Mouse (Mus musculus) olfactory bulb, adult 2 months (tissue): ENCODE results near the gene Chd1. TPM values are rescaled to one million over a fixed set of nuclear protein-coding genes. Genes with fewer than 3 reads are reported as not detected.
A peak's percentile ranks its signal among the peaks of the same experiment; 100 is the strongest.

ENCODE experiments used
- H3K27ac ChIP-seq: fragments of 200-500 bp; 2 replicates; pipeline ENCODE4 v1.5.1; 2012; ENCODE audit warnings: low read depth, low read length; ENCODE audit not compliant: insufficient read depth
- H3K4me1 ChIP-seq: fragments of 200-500 bp; 2 replicates; pipeline ENCODE4 v1.6.1; 2012; ENCODE audit warnings: low read length; ENCODE audit not compliant: control insufficient read depth, insufficient read depth
- H3K4me3 ChIP-seq: fragments of 200-500 bp; 2 replicates; pipeline ENCODE4 v1.5.1; 2012; ENCODE audit warnings: mild to moderate bottlenecking, low read depth, low read length, moderate library complexity; ENCODE audit not compliant: insufficient read depth
- CTCF ChIP-seq: fragments of 200-500 bp; IDR thresholded peaks from 2 replicates; pipeline ENCODE4 v1.5.1; 2012; ENCODE audit warnings: low read depth, mild to moderate bottlenecking, low read length, moderate library complexity; ENCODE audit not compliant: insufficient read depth
- POLR2A ChIP-seq: fragments of 200-500 bp; IDR thresholded peaks from 2 replicates; pipeline ENCODE4 v1.6.1; 2012; ENCODE audit warnings: mild to moderate bottlenecking, low read depth, low read length, moderate library complexity; ENCODE audit not compliant: insufficient read depth
- WGBS: fragments of 180-500 bp; shearing (Covaris S2); methylation state at CpG from one replicate; pipeline ENCODE4 v1.1.7; 2018; 5-methylcytosine and 5-hydroxymethylcytosine counted together
- polyA plus RNA-seq: library from polyadenylated mRNA; stranded (reverse); fragments of >200 nt; gene quantifications from 2 replicates; pipeline ENCODE4 v1.2.4, GENCODE M21; 2012; ENCODE audit warnings: low replicate concordance; ENCODE audit not compliant: missing spikeins, insufficient read depth, insufficient read length

The Chd1 gene
- polyA plus RNA-seq, 1 experiment, result 235 TPM

- TF ChIP-seq POLR2A (no peak), CTCF (no peak)
- no peaks in the 10 kb centered on the region for H3K4me1 ChIP-seq
- H3K27ac ChIP-seq, result no peak overlapping the region
- 76% methylated on average over 2 of the region's 2 CpGs for WGBS
- no peak overlapping the region for H3K4me3 ChIP-seq
These were observed 9.2 kb upstream of the Chd1 start for GRCm38 (mm10) chr17:15695566-15695965.

- WGBS, result 94% methylated on average over 3 of the region's 3 CpGs
- no peaks in the 10 kb centered on the region for H3K4me1 ChIP-seq
- no peak overlapping the region for H3K4me3 ChIP-seq
- no peak overlapping the region for H3K27ac ChIP-seq
- no peak for TF ChIP-seq POLR2A
- no peak for TF ChIP-seq CTCF
These were observed 5.8 kb upstream of the Chd1 start for GRCm38 (mm10) chr17:15698956-15699355.

- WGBS, result 92% methylated on average over 5 of the region's 5 CpGs
- Histone ChIP-seq H3K4me3 (no peak overlapping the region), H3K27ac (no peak overlapping the region), H3K4me1 (no peaks in the 10 kb centered on the region)
- TF ChIP-seq POLR2A (no peak), CTCF (no peak)
These were observed 3.3 kb upstream of the Chd1 start for GRCm38 (mm10) chr17:15701505-15701904.

DNA sequence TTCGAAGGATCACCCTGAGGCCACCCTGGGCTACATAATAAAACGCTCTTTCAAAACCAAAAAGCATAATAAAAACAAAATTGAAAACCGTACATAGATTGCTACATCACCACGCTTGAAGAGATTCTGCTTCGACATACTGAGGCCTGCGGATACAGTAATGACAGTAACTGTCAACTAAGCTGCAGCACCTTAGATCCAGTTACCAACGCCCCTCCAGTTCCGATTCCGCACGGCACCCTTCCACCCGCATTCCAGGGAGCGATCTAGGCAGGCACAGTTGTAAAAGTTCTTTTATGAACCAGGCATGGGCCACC is 651 bp upstream of the Chd1 start:
- TF ChIP-seq CTCF (no peak), POLR2A (no peak)
- no peaks in the 10 kb centered on the region for H3K4me1 ChIP-seq
- 3% methylated on average over 12 of the region's 12 CpGs for WGBS
- 0 out of 2 replicates have a peak overlapping the region, but pooled peaks have one; percentile 59 for H3K27ac ChIP-seq
- peak overlapping the region; percentile 89 for H3K4me3 ChIP-seq

DNA sequence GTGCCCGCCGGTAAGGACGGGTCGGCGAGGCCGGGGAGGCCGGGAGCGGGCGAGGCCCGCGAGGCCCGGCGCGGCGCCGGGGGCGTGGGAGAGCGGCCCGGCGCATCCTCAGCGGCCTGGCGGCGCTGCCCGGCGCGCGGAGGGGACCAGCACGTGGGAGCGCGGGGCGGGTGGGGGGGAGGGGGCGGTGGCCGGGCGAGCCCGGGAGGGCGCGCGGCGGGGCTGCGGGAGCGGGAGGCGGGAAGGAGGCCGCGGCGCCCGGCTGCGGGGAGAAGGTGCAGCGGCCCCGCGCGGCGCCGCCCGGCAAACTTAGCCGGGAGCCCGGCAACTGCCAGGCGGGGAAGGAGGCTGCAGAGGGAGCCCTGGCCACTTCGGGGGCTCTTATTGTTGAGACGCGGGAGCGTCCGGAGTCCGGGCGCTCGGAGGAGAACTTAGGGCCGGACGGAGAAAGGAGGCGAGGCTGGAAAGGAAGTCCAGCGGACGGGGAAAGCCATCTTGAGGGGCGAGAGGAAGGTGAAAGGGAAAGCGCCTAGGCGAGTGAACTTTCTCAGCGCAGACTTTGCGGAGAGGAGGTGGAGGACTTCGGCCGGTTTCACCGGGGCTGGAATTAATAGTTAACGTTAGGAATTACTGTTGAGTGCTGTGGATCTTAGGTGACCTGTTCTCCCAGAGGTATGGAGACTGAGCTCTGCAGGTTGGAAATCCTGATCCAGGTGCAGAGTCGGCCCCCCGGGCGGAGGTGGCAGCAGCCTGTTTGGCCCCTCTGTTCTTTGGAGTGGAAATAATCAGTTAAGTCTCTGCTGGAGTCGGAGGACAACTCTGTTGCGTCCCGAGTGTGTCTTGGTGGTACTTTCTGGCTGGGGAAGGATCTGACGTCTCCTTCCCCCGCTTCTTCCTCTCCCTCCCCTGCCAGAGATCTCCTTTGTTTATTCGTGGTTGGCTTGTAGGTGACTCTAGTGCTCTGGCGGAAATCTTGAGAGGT is 827 bp downstream of the Chd1 start:
- peaks cover 2% of the 10 kb centered on the region; the same call in 1 of the 2 replicates for H3K4me1 ChIP-seq
- H3K27ac ChIP-seq, result peak overlapping the region; percentile 42; the same call in 1 of the 2 replicates
- TF ChIP-seq CTCF (no peak), POLR2A (no peak)
- peak overlapping the region; percentile 89 for H3K4me3 ChIP-seq
- 3% methylated on average over 78 of the region's 89 CpGs for WGBS

DNA sequence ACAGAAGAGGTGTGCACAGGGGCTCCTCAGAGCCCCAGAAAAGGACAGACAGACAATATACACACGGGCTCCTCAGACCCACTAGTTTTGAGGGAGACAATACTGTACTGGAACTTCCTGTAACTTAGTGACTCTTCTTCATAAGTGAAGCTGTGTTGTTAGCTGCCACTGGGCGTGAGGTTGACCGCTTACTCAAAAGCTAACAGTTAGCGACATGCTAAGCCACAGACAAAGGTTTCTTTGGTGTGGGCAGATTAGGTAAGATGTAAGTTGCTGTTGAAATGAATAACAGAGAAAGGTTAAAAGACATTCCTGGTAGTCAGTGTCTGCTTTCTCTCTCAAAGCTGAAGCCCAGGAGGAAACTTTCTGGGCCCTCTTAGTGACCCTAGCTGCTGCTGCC is 9.7 kb downstream of the Chd1 start:
- Histone ChIP-seq H3K4me3 (no peak overlapping the region), H3K27ac (no peak overlapping the region), H3K4me1 (peaks cover 4% of the 10 kb centered on the region; the same call in 1 of the 2 replicates)
- no peak for TF ChIP-seq CTCF
- WGBS, result 75% methylated on average over 4 of the region's 4 CpGs

DNA sequence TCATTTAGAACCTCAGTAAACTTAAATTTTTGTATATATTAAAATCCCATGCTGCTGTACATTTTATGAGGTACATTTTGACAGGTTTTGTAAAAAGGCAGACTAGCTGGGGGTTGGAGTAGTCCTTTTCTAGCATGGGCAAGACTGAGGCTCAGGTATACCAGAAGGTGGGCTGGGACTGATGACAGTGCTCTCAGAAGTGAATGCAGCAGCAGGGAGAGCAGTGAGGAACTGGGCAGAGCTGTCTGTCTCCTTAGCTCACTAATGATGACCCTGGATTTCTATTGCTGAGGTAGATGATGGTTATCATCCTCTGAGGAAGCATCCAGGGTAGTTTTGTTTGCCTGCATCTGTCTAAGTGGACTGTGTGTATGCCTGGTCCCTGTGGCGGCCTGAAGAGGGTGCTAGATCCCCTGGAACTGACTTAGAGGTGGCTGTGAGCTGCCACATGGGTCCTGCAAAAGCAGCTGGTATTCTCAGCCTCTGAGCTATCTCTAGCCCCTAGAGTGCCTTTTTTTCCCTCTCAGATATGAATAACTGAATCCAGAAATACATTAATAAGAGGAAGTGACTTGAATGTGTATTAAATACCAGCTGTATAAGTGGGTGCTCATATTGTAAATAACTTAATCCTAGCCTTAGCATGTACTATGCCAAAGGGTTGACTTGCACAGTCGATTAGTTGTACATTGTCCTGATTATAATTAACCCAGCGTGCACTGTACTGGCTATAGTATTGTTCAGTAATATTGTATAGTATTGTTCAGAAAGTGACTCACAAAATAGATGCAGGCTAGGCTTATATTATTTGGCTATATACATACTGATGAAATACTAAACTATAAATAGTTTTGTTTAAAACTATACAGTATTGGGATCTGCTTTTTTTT is 10.5 kb downstream of the Chd1 start:
- no peak for TF ChIP-seq CTCF
- TF ChIP-seq POLR2A, result no peak
- 58% methylated on average over 3 of the region's 3 CpGs for WGBS
- H3K4me3 ChIP-seq, result no peak overlapping the region
- H3K4me1 ChIP-seq, result peaks cover 4% of the 10 kb centered on the region; the same call in 1 of the 2 replicates
- no peak overlapping the region for H3K27ac ChIP-seq

- WGBS, result 84% methylated on average over 3 of the region's 3 CpGs
- Histone ChIP-seq H3K4me1 (peaks cover 2% of the 10 kb centered on the region; the same call in 1 of the 2 replicates), H3K4me3 (no peak overlapping the region), H3K27ac (no peak overlapping the region)
- TF ChIP-seq POLR2A (no peak), CTCF (no peak)
These were observed 11.2 kb downstream of the Chd1 start for GRCm38 (mm10) chr17:15715940-15716339.

DNA sequence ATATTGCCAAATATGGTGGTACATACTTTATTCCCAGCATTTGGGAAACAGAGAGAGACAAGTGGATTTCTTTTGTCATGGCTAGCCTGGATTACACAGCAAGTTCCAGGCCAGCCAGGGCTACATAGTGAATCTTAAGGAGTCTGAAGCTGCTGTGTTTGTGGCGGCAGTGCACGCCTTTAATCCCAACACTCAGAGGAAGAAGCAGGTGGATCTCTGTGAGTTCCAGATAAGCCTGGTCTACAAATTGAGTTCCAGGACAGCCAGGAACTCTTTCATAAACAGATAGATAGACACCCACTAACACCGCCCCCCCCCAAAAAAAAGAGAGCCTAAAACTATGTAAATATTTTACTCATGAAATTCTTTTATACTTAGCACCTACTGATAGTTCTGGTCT is 16.1 kb downstream of the Chd1 start:
- Histone ChIP-seq H3K27ac (no peak overlapping the region), H3K4me3 (no peak overlapping the region), H3K4me1 (peaks cover 2% of the 10 kb centered on the region; the same call in 1 of the 2 replicates)
- 94% methylated on average over 3 of the region's 3 CpGs for WGBS
- TF ChIP-seq CTCF (no peak), POLR2A (no peak)
